Mouse (Mus musculus) lung, embryonic 14.5 days (tissue): ENCODE data around the gene Msrb3. TPM values are rescaled to one million over a fixed set of nuclear protein-coding genes. Genes with fewer than 3 reads are reported as not detected.

ENCODE experiments used
- ATAC-seq: fragments of 200-750 bp; cut with Nextera tagmentation; 2 replicates; pipeline ENCODE4 v1.8.0; 2017; ENCODE audit warnings: mild to moderate bottlenecking, moderate TSS enrichment, moderate library complexity; ENCODE audit not compliant: insufficient read depth
- DNase-seq: peaks from one replicate; pipeline ENCODE4 v3.0.0-alpha.2; 2015
- H3K27ac ChIP-seq: fragments of 300-500 bp; sonication (generic); 2 replicates; pipeline ENCODE4 v1.5.1; 2014; ENCODE audit warnings: low read depth, mild to moderate bottlenecking, moderate library complexity
- H3K27me3 ChIP-seq: fragments of 300-500 bp; sonication (generic); 2 replicates; pipeline ENCODE4 v1.6.1; 2014; ENCODE audit warnings: low read length, control low read depth; ENCODE audit not compliant: insufficient read depth
- H3K36me3 ChIP-seq: fragments of 300-500 bp; sonication (generic); 2 replicates; pipeline ENCODE4 v1.6.1; 2014; ENCODE audit warnings: control low read depth; ENCODE audit not compliant: insufficient read depth
- H3K4me1 ChIP-seq: fragments of 300-500 bp; sonication (generic); 2 replicates; pipeline ENCODE4 v1.6.1; 2014; ENCODE audit warnings: antibody characterized with exemption, control low read depth; ENCODE audit not compliant: insufficient read depth
- H3K4me2 ChIP-seq: fragments of 300-500 bp; sonication (generic); 2 replicates; pipeline ENCODE4 v1.6.1; 2014; ENCODE audit warnings: mild to moderate bottlenecking
- H3K4me3 ChIP-seq: fragments of 300-500 bp; sonication (generic); 2 replicates; pipeline ENCODE4 v1.5.1; 2014; ENCODE audit warnings: low read depth, low read length
- H3K9ac ChIP-seq: fragments of 300-500 bp; sonication (generic); 2 replicates; pipeline ENCODE4 v1.6.1; 2014
- H3K9me3 ChIP-seq: fragments of 300-500 bp; sonication (generic); 2 replicates; pipeline ENCODE4 v1.6.1; 2016; ENCODE audit warnings: low read depth, low read length, control low read depth
- CTCF ChIP-seq: IDR thresholded peaks from 2 replicates; pipeline ENCODE4 v1.5.1; 2016; ENCODE audit warnings: antibody characterized with exemption, low read depth
- WGBS: fragments of 180-500 bp; shearing (Covaris S2); extraction: QIAGEN DNeasy Blood & Tissue Kit; methylation state at CpG from one replicate; pipeline ENCODE4 v1.1.7; 2014; 5-methylcytosine and 5-hydroxymethylcytosine counted together
- polyA plus RNA-seq: library from polyadenylated mRNA; unstranded; fragments of >200 nt; fragmentation: Nextera tagmentation; extraction: Ambion mirVana; gene quantifications from 2 replicates; pipeline ENCODE4 v1.2.1, GENCODE M21; 2014

Gene Msrb3
- polyA plus RNA-seq, 1 experiment from 2014 or later: 13.0 TPM

DNA sequence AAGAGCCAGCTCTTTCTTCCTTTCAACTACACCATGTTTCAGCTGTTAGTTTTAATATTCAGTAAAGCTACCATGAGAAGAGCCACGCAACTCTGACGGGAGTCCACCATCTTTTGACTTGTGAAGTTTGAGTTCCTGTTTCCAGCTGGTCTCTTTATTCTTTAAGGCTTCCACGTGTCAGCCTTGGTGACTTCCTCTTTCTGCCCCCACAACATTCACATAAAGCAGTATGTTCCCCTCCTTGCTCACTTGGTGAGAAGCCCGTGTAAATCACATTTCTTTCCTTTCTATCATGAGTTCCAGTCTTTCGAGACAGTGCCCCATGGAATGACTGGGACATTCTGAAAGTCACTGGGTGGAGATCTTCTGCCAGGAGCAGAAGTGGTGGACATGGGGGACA, 83.6 kb downstream of the Msrb3 start:
- Histone ChIP-seq H3K36me3 (no peaks in the 10 kb centered on the region), H3K4me3 (no peak overlapping the region), H3K4me2 (no peak overlapping the region), H3K27ac (no peak overlapping the region), H3K9me3 (no peaks in the 10 kb centered on the region), H3K4me1 (peaks cover 21% of the 10 kb centered on the region), H3K9ac (no peak overlapping the region), H3K27me3 (no peaks in the 10 kb centered on the region)
- ATAC-seq (no peak), DNase-seq (no peak)
- 72% methylated on average over 5 of the region's 5 CpGs for WGBS
- no peak for TF ChIP-seq CTCF

DNA sequence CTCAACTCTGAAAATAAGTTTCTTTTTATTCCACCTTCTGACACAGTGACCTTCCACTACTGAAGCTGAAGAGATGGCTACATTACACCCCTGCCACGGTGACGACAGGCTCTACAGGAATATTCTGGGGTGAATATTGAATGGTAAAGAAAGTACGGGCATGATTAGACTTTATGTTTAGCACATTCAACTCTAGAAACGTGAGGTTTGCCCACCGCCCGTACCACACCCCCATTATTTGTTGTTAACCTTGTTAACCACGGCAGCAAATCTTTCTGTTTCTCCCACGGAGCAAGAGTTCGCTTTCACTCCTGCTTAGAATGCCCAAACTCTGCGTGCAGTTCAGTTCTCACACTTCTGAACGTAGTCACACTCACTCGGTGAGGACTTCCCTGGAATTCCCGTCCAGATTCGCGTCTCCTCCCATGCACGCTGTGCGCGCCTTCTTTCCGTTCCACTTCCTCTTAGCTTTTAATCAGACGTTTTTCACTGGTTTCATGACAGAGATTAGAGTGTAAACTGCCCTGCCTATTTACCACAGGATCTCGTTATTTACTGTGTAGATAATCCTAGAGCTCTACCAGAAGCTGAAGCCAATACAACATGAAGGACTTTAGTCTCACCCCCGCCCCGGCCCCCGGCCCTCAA, 87.0 kb downstream of the Msrb3 start:
- peak overlapping the region; percentile 52 for H3K4me2 ChIP-seq
- H3K36me3 ChIP-seq: no peaks in the 10 kb centered on the region
- no peak for TF ChIP-seq CTCF
- no peaks in the 10 kb centered on the region for H3K9me3 ChIP-seq
- peak; percentile 68 for DNase-seq
- 20% methylated on average over 24 of the region's 24 CpGs for WGBS
- ATAC-seq: 0 out of 2 replicates have a peak, but pooled peaks have one; percentile 16
- no peak overlapping the region for H3K9ac ChIP-seq
- no peaks in the 10 kb centered on the region for H3K27me3 ChIP-seq
- H3K4me3 ChIP-seq: no peak overlapping the region
- H3K27ac ChIP-seq: peak overlapping the region; percentile 78
- H3K4me1 ChIP-seq: peaks cover 26% of the 10 kb centered on the region

DNA sequence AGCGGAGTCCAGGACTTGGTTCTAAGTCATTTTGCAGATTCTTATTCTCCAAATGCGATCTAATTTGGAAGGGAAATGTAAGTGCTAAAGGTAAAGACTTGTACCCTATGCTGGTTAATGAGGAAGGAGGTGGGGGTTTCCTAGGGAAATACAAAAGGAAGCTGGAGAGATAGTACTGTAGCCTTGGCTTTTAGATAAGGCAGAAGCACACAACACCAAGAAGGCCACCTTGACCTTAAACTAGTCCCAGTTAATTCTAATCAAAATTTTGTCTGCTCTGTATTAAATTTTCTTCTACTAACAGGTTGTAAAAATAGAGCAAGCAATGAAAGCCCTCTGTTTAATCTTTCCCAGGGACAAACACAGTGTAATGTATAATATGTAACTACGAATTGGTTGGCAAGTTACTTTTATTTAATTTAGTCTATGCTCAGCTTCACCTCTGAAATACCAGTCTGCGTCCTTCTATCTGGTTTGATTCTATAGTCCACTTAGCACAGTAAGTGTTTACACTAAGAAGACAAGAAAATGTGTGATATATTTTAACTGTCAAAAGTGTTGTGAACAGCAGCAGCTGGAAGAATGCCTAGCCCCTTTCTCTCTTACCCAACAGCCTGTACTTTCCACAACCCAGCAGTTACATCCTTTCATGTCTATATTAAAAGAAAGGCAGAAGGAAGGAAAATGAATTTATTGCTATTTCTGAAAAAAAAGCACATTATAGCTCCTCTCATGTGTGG, 87.9 kb downstream of the Msrb3 start:
- DNase-seq (peak; percentile 86), ATAC-seq (peak; percentile 80)
- WGBS: 32% methylated on average over 4 of the region's 4 CpGs
- Histone ChIP-seq H3K4me1 (peaks cover 26% of the 10 kb centered on the region), H3K36me3 (no peaks in the 10 kb centered on the region), H3K4me3 (no peak overlapping the region), H3K4me2 (peak overlapping the region; percentile 52; the same call in 1 of the 2 replicates), H3K9me3 (no peaks in the 10 kb centered on the region), H3K9ac (no peak overlapping the region), H3K27me3 (no peaks in the 10 kb centered on the region), H3K27ac (peak overlapping the region; percentile 78)
- no peak for TF ChIP-seq CTCF

DNA sequence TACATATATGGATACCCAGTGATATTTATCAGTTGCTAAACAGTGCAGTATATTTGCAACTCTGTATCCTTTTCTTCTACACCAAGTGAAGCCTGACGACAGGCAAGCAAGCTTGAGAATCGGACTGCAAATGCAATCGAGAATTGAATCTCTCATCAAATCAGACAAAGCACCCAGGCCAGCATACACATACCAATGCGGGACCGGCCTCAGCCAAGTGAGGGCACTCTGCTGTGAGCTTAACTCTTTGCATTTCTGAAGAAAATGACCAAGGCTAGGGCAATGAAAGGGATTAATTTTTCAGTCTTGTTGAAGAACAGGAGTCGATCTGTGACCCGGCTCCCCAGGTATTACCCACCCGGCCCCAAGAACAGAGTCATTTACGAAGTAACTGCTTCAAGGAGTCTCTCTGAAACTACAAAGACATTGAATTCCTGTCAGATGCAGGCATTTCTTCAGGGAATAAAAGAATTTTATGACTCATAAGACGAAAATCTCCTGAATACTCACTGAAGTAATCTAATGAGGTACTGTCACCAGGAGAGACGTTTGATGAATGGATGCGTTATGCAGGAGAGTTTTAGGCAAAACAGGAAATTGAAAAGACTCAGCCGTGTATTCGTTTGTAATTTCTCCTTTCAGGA, 88.7 kb downstream of the Msrb3 start:
- Histone ChIP-seq H3K9ac (no peak overlapping the region), H3K27ac (peak overlapping the region; percentile 78), H3K36me3 (no peaks in the 10 kb centered on the region), H3K4me1 (peaks cover 26% of the 10 kb centered on the region), H3K4me2 (no peak overlapping the region), H3K9me3 (no peaks in the 10 kb centered on the region), H3K27me3 (no peaks in the 10 kb centered on the region), H3K4me3 (no peak overlapping the region)
- ATAC-seq (no peak), DNase-seq (no peak)
- 28% methylated on average over 14 of the region's 14 CpGs for WGBS
- TF ChIP-seq CTCF: no peak

DNA sequence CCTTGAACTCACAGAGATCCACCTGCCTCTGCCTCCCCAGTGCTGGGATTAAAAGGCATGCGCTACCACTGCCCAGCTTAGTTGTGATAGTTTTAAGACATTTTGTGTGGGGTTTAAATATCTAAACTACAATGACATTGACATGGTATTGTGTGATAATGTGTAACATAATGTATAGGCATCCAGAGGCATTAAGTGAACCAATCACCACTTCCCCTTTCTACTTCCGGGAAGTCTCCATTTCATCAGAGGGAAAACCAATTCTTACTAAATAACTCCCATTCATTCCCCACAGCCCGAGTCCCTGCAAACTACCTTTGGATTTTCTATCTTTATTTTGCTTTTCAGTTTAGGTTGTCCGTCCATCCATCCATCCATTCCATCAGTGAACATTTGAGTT, 90.7 kb downstream of the Msrb3 start:
- Histone ChIP-seq H3K27me3 (no peaks in the 10 kb centered on the region), H3K9ac (no peak overlapping the region), H3K4me3 (no peak overlapping the region), H3K36me3 (no peaks in the 10 kb centered on the region), H3K4me2 (no peak overlapping the region), H3K27ac (no peak overlapping the region), H3K9me3 (no peaks in the 10 kb centered on the region), H3K4me1 (peaks cover 26% of the 10 kb centered on the region)
- no peak for TF ChIP-seq CTCF
- 96% methylated on average over 4 of the region's 4 CpGs for WGBS
- no peak for ATAC-seq
- DNase-seq: no peak

DNA sequence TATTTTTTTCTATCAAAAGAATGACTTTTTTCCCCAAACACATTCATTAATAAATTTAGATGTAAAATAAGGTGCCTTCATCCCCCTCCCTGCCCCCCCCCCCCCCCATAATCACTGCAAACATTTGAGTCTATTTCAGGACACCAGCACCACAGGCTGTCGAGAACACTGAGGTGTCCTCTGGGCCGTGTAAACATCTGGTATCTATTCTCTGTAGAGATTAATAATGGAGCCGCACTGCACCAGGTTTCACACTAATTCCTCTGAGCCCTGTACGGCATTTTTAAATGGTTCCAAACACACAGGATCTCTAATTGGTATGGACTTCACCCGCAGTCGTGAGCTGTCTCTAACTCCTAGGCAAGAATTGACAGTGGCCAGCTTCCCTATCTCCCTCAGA, 97.8 kb downstream of the Msrb3 start:
- Histone ChIP-seq H3K4me2 (peak overlapping the region; percentile 48), H3K27ac (peak overlapping the region; percentile 80; the same call in 1 of the 2 replicates), H3K4me3 (no peak overlapping the region), H3K36me3 (no peaks in the 10 kb centered on the region), H3K9ac (peak overlapping the region; percentile 8; the same call in 1 of the 2 replicates), H3K9me3 (no peaks in the 10 kb centered on the region), H3K4me1 (peaks cover 15% of the 10 kb centered on the region), H3K27me3 (no peaks in the 10 kb centered on the region)
- no peak for DNase-seq
- 19% methylated on average over 6 of the region's 6 CpGs for WGBS
- no peak for ATAC-seq
- no peak for TF ChIP-seq CTCF

DNA sequence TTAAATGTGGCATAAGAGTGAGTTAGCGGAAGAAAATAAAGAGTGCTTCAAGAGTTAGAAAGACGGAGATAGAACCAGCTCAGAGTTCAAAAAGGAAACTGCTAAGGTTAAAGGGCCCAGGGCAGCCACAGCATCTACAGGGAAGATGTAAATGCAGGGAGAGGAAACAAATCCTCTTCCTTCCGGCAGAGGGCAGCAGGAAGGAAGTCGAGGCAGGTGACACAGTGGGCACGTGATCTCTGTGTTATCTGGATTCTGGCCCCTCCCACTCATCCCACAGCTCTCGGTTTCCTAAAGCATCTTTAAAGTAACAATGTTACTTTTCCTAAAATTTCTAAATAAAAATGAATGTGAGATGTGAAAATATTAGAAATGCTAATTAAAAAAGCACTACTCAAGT, 99.4 kb downstream of the Msrb3 start:
- H3K9me3 ChIP-seq: no peaks in the 10 kb centered on the region
- H3K4me3 ChIP-seq: no peak overlapping the region
- WGBS: 62% methylated on average over 6 of the region's 6 CpGs
- no peaks in the 10 kb centered on the region for H3K27me3 ChIP-seq
- DNase-seq (no peak), ATAC-seq (no peak)
- TF ChIP-seq CTCF: no peak
- no peaks in the 10 kb centered on the region for H3K36me3 ChIP-seq
- H3K4me2 ChIP-seq: no peak overlapping the region
- H3K4me1 ChIP-seq: peaks cover 22% of the 10 kb centered on the region
- H3K9ac ChIP-seq: no peak overlapping the region
- no peak overlapping the region for H3K27ac ChIP-seq
